13 mouse cellular contexts compared by ENCODE assay signal in genomic region chr10:123060831-123061230, GRCm38 (mm10). TPM values are rescaled to one million over a fixed set of nuclear protein-coding genes. Genes with fewer than 3 reads are reported as not detected.
A peak's percentile ranks its signal among the peaks of the same experiment; 100 is the strongest.
DNase-seq lines count a peak whose midpoint lies in the region; ATAC-seq and TF ChIP-seq lines count a peak whose summit lies in the region.
"Had no signal": no experiment of that assay in that cellular context is flagged by ENCODE, and none has a peak within 500 bp of the region (broad histone marks: within the 10 kb centered on the region; RNA-seq: fewer than 3 reads in every experiment).

No protein-coding gene starts in this region.

- no peak overlapping the region for H3K4me3 ChIP-seq in forebrain, embryonic 10.5 days
- H3K4me3 ChIP-seq in forebrain, postnatal 0 days (ENCODE audit: low read depth, low read length): no peak overlapping the region
- no peak overlapping the region for H3K4me3 ChIP-seq in lung, adult 2 months (replicated peaks; ENCODE audit: extremely low read depth, low read depth, low read length)
- H3K4me3 ChIP-seq: neural tube, embryonic 15.5 days had no signal

- DNase-seq in forebrain, embryonic 10.5 days (ENCODE audit: extremely low spot score, low spot score): peak; percentile 7
- DNase-seq in forebrain, postnatal 0 days: no peak
- peak; percentile 8 to 19 for DNase-seq in lung, adult 18-20 months
- DNase-seq in lung, adult 2 months: no peak
- DNase-seq in heart, postnatal 14 days: peak; percentile 21 to 31
- DNase-seq in skeletal muscle tissue, adult 2 months (ENCODE audit: low read depth, low spot score): peak; percentile 92
- no peak for DNase-seq in testis, postnatal 10 days (ENCODE audit: low spot score)
- DNase-seq in embryo, embryonic 9.5 days (ENCODE audit: extremely low spot score): no peak
- DNase-seq: cerebellum, postnatal 36 days; thymus, adult 18-20 months had no signal

- no peak for TF ChIP-seq CTCF in forebrain, postnatal 0 days (IDR thresholded peaks at IDR 0.05; ENCODE audit: low read depth)
- TF ChIP-seq CTCF in lung, adult 2 months (IDR thresholded peaks at IDR 0.05; ENCODE audit: insufficient read depth, low read length): no peak

- no peak overlapping the region for H3K9ac ChIP-seq in forebrain, postnatal 0 days
- H3K9ac ChIP-seq: neural tube, embryonic 15.5 days had no signal

- H3K36me3 ChIP-seq in forebrain, embryonic 10.5 days (replicated peaks): peaks cover 9% of the 10 kb centered on the region
- H3K36me3 ChIP-seq in forebrain, postnatal 0 days (ENCODE audit: insufficient read depth): peaks cover 5% of the 10 kb centered on the region; the same call in 1 of the 2 replicates

- WGBS in forebrain, embryonic 10.5 days: 95% methylated on average over 6 of the region's 6 CpGs
- WGBS in forebrain, postnatal 0 days: 95% methylated on average over 6 of the region's 6 CpGs
- 53% methylated on average over 6 of the region's 6 CpGs for WGBS in lung, adult 2 months

- intact Hi-C loops in heart, postnatal 14 days (cut with DNase I): no loop called here

- no peak overlapping the region for H3K27ac ChIP-seq in forebrain, embryonic 10.5 days
- H3K27ac ChIP-seq in forebrain, postnatal 0 days (ENCODE audit: low read depth, low read length): no peak overlapping the region
- H3K27ac ChIP-seq: neural tube, embryonic 15.5 days had no signal

- H3K4me1 ChIP-seq in forebrain, embryonic 10.5 days: 0 out of 2 replicates have a peak, but pooled peaks cover 3% of the 10 kb centered on the region
- no peaks in the 10 kb centered on the region for H3K4me1 ChIP-seq in forebrain, postnatal 0 days (ENCODE audit: insufficient read depth)
- peaks cover 9% of the 10 kb centered on the region for H3K4me1 ChIP-seq in lung, adult 2 months (ENCODE audit: control insufficient read depth, insufficient read depth, low read length)
- H3K4me1 ChIP-seq: neural tube, embryonic 15.5 days had no signal

- no peak overlapping the region for H3K4me2 ChIP-seq in forebrain, postnatal 0 days (ENCODE audit: low read depth)
- H3K4me2 ChIP-seq: neural tube, embryonic 15.5 days had no signal

- H3K9me3 ChIP-seq in forebrain, embryonic 10.5 days: no peaks in the 10 kb centered on the region
- H3K9me3 ChIP-seq in forebrain, postnatal 0 days (ENCODE audit: low read length): no peaks in the 10 kb centered on the region
- H3K9me3 ChIP-seq: neural tube, embryonic 15.5 days had no signal

- TF ChIP-seq POLR2A in lung, adult 2 months (IDR thresholded peaks at IDR 0.05; ENCODE audit: borderline replicate concordance, extremely low read depth, low read depth, low read length): no peak

- H3K27me3 ChIP-seq in forebrain, embryonic 10.5 days (ENCODE audit: poor library complexity, severe bottlenecking): no peaks in the 10 kb centered on the region
- no peaks in the 10 kb centered on the region for H3K27me3 ChIP-seq in forebrain, postnatal 0 days (ENCODE audit: insufficient read depth, low read length)
- H3K27me3 ChIP-seq: neural tube, embryonic 15.5 days had no signal

- ATAC-seq in forebrain, postnatal 0 days: no peak
- ATAC-seq: intestine, postnatal 0 days; midbrain, embryonic 16.5 days had no signal

RNA-seq across cellular contexts. Expression of gene Mon2, which starts 15.5 kb away (rescaled TPM):
- polyA plus RNA-seq in forebrain, embryonic 10.5 days (2016; fragmentation: Nextera tagmentation; extraction: Ambion mirVana): 20.0 and 21.1 TPM in 2 replicates
- total RNA-seq in forebrain, postnatal 0 days (2014; rRNA removed): 41.3 and 58.7 TPM in 2 replicates
- 12.4 and 15.1 TPM in 2 replicates for polyA plus RNA-seq in forebrain, postnatal 0 days (2015; fragmentation: Nextera tagmentation; extraction: Ambion mirVana)
- polyA plus RNA-seq in lung, adult 2 months (2012; rRNA removed): 47.3 and 69.0 TPM in 2 replicates
- total RNA-seq in heart, postnatal 14 days (2021): 10 to 100 TPM; 51.1 to 51.4 TPM

Comparison
In these comparisons a context has a peak if more than half of its experiments do, and no peak if none do; other contexts are left out.
1. DNase-seq: peak in forebrain, embryonic 10.5 days (single experiment), lung, adult 18-20 months (2 of 2), heart, postnatal 14 days (2 of 2) and skeletal muscle tissue, adult 2 months (single experiment); none in forebrain, postnatal 0 days (single experiment), lung, adult 2 months (single experiment), testis, postnatal 10 days (single experiment) and embryo, embryonic 9.5 days (single experiment).